Mouse (Mus musculus): ENCODE results near the gene Nop53. TPM values are rescaled to one million over a fixed set of nuclear protein-coding genes. Genes with fewer than 3 reads are reported as not detected.

The Nop53 gene
- total and polyA plus RNA-seq, 2 experiments from 2014 or later, result 82.8 to 143 TPM

GRCm38 (mm10) chr7:15914751-15915150 lies 31.1 kb downstream of the Nop53 start:
- Histone ChIP-seq H3K4me2 (ENCODE audit: low read depth, low read length, poor library complexity, severe bottlenecking) (no peak overlapping the region), H3K9ac (replicated peaks; ENCODE audit: low read length, poor library complexity, severe bottlenecking) (no peak overlapping the region), H3K36me3 (ENCODE audit: insufficient read depth, low read length) (peaks cover 16% of the 10 kb centered on the region), H3K27ac (ENCODE audit: low read depth, low read length) (no peak overlapping the region), H3K9me3 (ENCODE audit: low read length) (no peaks in the 10 kb centered on the region), H3K4me1 (ENCODE audit: insufficient read depth, low read length) (no peaks in the 10 kb centered on the region), H3K4me3 (ENCODE audit: low read depth, low read length) (no peak overlapping the region), H3K27me3 (ENCODE audit: insufficient read depth, low read length) (no peaks in the 10 kb centered on the region)
- DNase-seq (ENCODE audit: low spot score) (no peak), ATAC-seq (ENCODE audit: low FRiP score) (no peak)
- no peak for TF ChIP-seq CTCF (IDR thresholded peaks at IDR 0.05)
- 93% methylated on average over 2 of the region's 2 CpGs for WGBS

- Histone ChIP-seq H3K27ac (ENCODE audit: low read depth, low read length) (no peak overlapping the region), H3K36me3 (ENCODE audit: insufficient read depth, low read length) (peaks cover 12% of the 10 kb centered on the region), H3K9me3 (ENCODE audit: low read length) (no peaks in the 10 kb centered on the region), H3K4me2 (ENCODE audit: low read depth, low read length, poor library complexity, severe bottlenecking) (no peak overlapping the region), H3K4me1 (ENCODE audit: insufficient read depth, low read length) (no peaks in the 10 kb centered on the region), H3K9ac (replicated peaks; ENCODE audit: low read length, poor library complexity, severe bottlenecking) (no peak overlapping the region), H3K4me3 (ENCODE audit: low read depth, low read length) (no peak overlapping the region), H3K27me3 (ENCODE audit: insufficient read depth, low read length) (no peaks in the 10 kb centered on the region)
- ATAC-seq (ENCODE audit: low FRiP score) (no peak), DNase-seq (ENCODE audit: low spot score) (peak; percentile 8)
- WGBS, result 35% methylated on average over 2 of the region's 2 CpGs
- TF ChIP-seq CTCF (IDR thresholded peaks at IDR 0.05), result peak; percentile 76
Measured at GRCm38 (mm10) chr7:15914252-15914651, 31.6 kb downstream of the Nop53 start.

GRCm38 (mm10) chr7:15912183-15912582 lies 33.7 kb downstream of the Nop53 start:
- peak; percentile 88 for TF ChIP-seq CTCF (IDR thresholded peaks at IDR 0.05)
- 0 out of 2 replicates have a peak, but pooled peaks cover 2% of the 10 kb centered on the region for H3K36me3 ChIP-seq (ENCODE audit: insufficient read depth, low read length)
- no peaks in the 10 kb centered on the region for H3K9me3 ChIP-seq (ENCODE audit: low read length)
- no peak overlapping the region for H3K4me3 ChIP-seq (ENCODE audit: low read depth, low read length)
- peak; percentile 57 for ATAC-seq (ENCODE audit: low FRiP score)
- 1% methylated on average over 4 of the region's 4 CpGs for WGBS
- H3K27ac ChIP-seq (ENCODE audit: low read depth, low read length), result no peak overlapping the region
- H3K27me3 ChIP-seq (ENCODE audit: insufficient read depth, low read length), result no peaks in the 10 kb centered on the region
- DNase-seq (ENCODE audit: low spot score), result peak; percentile 87
- no peak overlapping the region for H3K4me2 ChIP-seq (ENCODE audit: low read depth, low read length, poor library complexity, severe bottlenecking)
- no peak overlapping the region for H3K9ac ChIP-seq (replicated peaks; ENCODE audit: low read length, poor library complexity, severe bottlenecking)
- no peaks in the 10 kb centered on the region for H3K4me1 ChIP-seq (ENCODE audit: insufficient read depth, low read length)

GRCm38 (mm10) chr7:15910521-15910920 lies 35.4 kb downstream of the Nop53 start:
- Histone ChIP-seq H3K36me3 (ENCODE audit: insufficient read depth, low read length) (no peaks in the 10 kb centered on the region), H3K9me3 (ENCODE audit: low read length) (no peaks in the 10 kb centered on the region), H3K4me2 (ENCODE audit: low read depth, low read length, poor library complexity, severe bottlenecking) (no peak overlapping the region), H3K4me3 (ENCODE audit: low read depth, low read length) (no peak overlapping the region), H3K27ac (ENCODE audit: low read depth, low read length) (no peak overlapping the region), H3K27me3 (ENCODE audit: insufficient read depth, low read length) (no peaks in the 10 kb centered on the region), H3K4me1 (ENCODE audit: insufficient read depth, low read length) (no peaks in the 10 kb centered on the region), H3K9ac (replicated peaks; ENCODE audit: low read length, poor library complexity, severe bottlenecking) (no peak overlapping the region)
- 87% methylated on average over 5 of the region's 5 CpGs for WGBS
- ATAC-seq (ENCODE audit: low FRiP score) (no peak), DNase-seq (ENCODE audit: low spot score) (no peak)
- no peak for TF ChIP-seq CTCF (IDR thresholded peaks at IDR 0.05)

- no peaks in the 10 kb centered on the region for H3K36me3 ChIP-seq (ENCODE audit: insufficient read depth, low read length)
- H3K4me3 ChIP-seq (ENCODE audit: low read depth, low read length), result no peak overlapping the region
- H3K27me3 ChIP-seq (ENCODE audit: insufficient read depth, low read length), result no peaks in the 10 kb centered on the region
- H3K9me3 ChIP-seq (ENCODE audit: low read length), result no peaks in the 10 kb centered on the region
- no peak for ATAC-seq (ENCODE audit: low FRiP score)
- no peaks in the 10 kb centered on the region for H3K4me1 ChIP-seq (ENCODE audit: insufficient read depth, low read length)
- no peak overlapping the region for H3K9ac ChIP-seq (replicated peaks; ENCODE audit: low read length, poor library complexity, severe bottlenecking)
- WGBS, result 78% methylated on average over 8 of the region's 8 CpGs
- no peak overlapping the region for H3K4me2 ChIP-seq (ENCODE audit: low read depth, low read length, poor library complexity, severe bottlenecking)
- no peak for DNase-seq (ENCODE audit: low spot score)
- no peak for TF ChIP-seq CTCF (IDR thresholded peaks at IDR 0.05)
- no peak overlapping the region for H3K27ac ChIP-seq (ENCODE audit: low read depth, low read length)
Measured at GRCm38 (mm10) chr7:15907971-15908590, 37.8 kb downstream of the Nop53 start.

- H3K4me1 ChIP-seq (ENCODE audit: insufficient read depth, low read length), result no peaks in the 10 kb centered on the region
- TF ChIP-seq CTCF (IDR thresholded peaks at IDR 0.05), result no peak
Measured at GRCm38 (mm10) chr7:15906602-15907001, 39.3 kb downstream of the Nop53 start.

More at GRCm38 (mm10) chr7:15906602-15907001, 39.3 kb downstream of the Nop53 start:
- WGBS, result 82% methylated on average over 1 of the region's 1 CpGs
- no peak overlapping the region for H3K27ac ChIP-seq (ENCODE audit: low read depth, low read length)
- no peak overlapping the region for H3K4me3 ChIP-seq (ENCODE audit: low read depth, low read length)
- no peak for DNase-seq (ENCODE audit: low spot score)
- no peak for ATAC-seq (ENCODE audit: low FRiP score)
- no peaks in the 10 kb centered on the region for H3K27me3 ChIP-seq (ENCODE audit: insufficient read depth, low read length)
- H3K9ac ChIP-seq (replicated peaks; ENCODE audit: low read length, poor library complexity, severe bottlenecking), result no peak overlapping the region
- no peaks in the 10 kb centered on the region for H3K9me3 ChIP-seq (ENCODE audit: low read length)
- no peaks in the 10 kb centered on the region for H3K36me3 ChIP-seq (ENCODE audit: insufficient read depth, low read length)
- H3K4me2 ChIP-seq (ENCODE audit: low read depth, low read length, poor library complexity, severe bottlenecking), result no peak overlapping the region
